Mouse (Mus musculus) kidney, postnatal 14 days (tissue): ENCODE data around the gene Olfr433.
"Not testable (repeated sequence)": the region's sequence is repeated elsewhere in the genome, so short reads cannot be mapped to it uniquely, and the experiment has no call there.

ENCODE experiments used
- DNase-seq: peaks from one replicate; pipeline ENCODE4 v3.0.0; 2022; ENCODE audit warnings: mixed read lengths

Olfr433 gene

DNA sequence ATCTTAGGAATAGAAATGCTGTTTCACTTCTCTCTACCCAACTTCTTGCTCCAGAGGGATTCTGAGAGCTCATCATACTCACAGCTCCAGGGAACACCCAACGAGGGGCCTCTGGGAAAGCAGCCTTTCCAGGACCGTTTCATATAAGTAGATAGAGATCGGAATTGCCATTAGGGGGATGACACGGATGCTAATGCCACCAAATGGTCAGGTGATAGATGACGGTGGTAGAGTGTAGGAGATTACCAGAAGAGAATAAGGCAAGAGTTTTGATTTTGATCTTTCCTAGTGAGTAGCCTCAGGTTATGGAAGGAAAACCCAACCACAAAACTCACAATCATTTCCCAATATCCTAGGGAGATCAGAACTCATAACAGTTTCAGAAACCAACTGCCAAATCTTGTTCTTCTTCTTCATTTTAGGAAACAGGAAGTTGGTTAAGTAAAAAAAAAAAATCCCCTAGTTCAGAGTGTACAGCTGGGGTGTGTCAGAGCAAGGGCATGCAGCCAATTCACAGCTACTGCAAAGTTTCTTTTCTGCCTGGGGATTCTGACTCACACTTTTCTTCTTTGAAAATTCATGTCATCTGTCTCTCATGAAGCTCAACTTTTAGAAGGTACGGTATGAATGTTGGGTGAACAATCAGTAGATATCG is at the start of gene Olfr433:
Gene Olfr433 (plus strand): TSS at position 183 of the 655 bp plus-strand sequence.
- DNase-seq = peak; percentile 68

DNA sequence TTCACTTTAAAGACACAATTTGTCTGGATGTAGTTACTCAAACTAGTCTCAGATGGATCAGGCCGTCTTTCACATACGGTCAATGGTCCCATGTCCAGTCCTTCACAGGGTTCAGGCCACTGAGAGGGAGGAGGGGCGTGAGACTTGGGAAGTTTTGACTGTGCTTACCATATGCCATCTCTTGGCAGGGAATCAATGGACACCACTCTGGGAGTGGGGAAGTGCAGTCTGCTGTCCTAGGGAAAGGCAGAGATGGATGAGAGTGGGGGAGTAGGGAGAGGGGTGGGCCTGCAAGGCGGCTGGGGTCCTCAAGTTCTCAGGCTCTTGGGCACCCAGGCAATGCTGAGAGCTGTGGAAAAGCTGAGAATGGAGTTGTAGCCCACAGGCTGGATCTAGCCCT is 45.5 kb upstream of the Olfr433 start:
- no peak for DNase-seq

DNA sequence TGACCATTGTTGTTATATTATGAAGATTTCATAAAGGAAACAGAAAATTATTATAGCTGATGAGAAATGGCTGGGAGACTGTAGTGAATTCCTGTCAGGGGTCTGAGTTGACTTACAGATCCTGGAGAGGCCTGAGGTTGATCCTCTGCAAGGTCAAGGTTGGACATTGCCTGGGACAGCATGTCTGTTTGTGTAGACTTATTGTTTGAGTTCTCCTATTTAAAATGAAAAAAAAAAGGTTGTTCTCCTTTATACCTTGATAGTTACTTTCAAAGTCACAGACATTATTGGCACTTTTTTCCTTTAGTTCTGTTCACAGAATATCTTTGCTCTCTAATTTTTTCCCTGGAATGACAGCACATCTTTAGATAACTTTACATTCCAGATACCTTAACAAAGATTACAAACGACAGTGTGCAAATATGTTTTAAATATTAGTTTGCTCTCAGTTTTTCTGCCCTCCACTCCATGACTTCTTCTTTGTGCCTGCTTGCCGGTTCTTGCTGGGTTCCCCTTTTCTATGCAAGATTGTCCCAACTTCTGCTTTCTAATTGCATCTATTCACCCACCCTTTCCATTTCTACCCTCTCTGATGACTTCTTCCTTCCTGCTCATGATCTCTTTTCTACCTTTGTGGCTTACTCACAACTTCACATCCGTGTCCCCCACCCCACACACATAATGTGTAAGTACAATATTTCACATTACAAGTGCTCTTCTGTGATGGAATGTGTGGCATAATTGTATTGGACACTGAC is 36.0 kb upstream of the Olfr433 start:
- not testable (repeated sequence) for DNase-seq

DNA sequence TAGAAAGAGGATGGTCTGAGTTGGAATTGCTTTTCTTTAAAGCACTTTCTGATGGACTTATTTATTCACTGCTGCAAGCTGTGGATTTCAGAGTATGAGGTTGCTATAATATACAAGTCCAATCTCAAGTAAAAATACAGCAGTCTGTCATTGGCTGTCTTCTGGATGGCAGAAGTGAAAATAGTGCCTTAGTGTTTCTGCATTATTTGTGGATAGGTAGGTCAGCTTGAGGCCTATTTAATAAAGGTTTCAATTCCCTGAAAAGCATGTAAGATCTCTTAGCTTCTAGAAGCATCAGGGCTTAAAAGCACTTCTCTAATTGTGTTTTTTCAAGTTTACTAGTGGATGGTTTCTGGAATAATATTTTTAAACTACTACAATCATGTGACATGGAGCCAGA is 33.5 kb upstream of the Olfr433 start:
- not testable (repeated sequence) for DNase-seq

DNA sequence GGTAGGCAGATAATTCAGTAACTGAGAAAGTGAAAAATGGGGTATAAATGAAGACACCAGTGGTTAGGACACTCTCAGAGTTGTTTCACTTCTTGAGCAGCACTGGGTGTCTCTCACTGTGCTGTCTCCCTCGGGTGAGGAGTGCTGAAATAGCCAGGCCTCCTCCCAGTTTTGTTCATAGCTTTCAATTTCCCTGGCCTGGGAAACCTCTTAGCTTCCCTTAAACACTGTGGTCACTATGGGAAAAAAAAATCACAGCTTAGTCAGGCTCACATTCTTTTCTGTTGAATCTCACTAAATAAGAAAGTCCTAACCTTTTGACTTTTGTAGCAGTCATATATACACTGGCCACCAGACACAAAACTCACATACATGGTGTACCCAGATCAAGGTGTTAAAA is 8.8 kb upstream of the Olfr433 start, which contains the start of gene Ifi205:
Gene Ifi205 (minus strand): TSS at position 113 of the 400 bp plus-strand sequence.
- no peak for DNase-seq

DNA sequence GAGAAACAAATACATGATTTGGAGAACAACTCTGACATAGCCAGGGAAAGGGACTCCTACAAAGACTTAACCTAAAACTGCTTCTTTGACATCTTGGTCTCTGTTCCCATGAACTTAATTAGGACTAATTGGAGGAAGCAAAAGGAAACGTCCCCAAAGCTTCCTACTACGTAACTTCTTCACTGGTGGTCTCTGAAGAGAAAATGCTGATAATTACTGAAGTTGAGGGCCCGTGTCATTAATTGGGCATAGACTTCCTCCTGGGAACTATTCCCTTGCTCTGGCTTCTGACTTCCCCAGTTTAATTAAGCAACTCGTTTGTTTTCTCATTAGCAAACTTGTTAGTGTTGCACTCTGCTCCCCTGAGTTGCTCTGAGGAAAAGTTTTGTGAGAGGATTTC is 4.7 kb upstream of the Olfr433 start:
- no peak for DNase-seq

DNA sequence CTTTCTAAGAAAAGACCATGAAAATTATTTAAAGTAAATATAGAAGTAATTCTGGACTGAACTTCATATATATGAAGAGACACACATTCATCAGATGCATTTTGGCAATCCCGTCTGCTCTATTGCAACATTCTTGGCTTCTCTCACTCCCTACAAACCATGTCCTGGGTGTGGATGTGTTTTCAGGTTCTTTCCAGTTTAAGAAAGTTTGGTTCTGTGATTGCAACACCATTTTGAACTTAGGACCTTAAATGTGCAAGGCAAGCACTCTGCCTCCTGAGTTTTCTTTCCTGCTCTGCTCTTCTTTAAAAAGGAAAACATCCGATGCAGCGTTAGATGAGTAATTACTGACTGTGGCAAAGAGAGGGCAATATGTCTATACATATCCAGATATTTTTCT is 2.0 kb upstream of the Olfr433 start:
- DNase-seq = no peak

DNA sequence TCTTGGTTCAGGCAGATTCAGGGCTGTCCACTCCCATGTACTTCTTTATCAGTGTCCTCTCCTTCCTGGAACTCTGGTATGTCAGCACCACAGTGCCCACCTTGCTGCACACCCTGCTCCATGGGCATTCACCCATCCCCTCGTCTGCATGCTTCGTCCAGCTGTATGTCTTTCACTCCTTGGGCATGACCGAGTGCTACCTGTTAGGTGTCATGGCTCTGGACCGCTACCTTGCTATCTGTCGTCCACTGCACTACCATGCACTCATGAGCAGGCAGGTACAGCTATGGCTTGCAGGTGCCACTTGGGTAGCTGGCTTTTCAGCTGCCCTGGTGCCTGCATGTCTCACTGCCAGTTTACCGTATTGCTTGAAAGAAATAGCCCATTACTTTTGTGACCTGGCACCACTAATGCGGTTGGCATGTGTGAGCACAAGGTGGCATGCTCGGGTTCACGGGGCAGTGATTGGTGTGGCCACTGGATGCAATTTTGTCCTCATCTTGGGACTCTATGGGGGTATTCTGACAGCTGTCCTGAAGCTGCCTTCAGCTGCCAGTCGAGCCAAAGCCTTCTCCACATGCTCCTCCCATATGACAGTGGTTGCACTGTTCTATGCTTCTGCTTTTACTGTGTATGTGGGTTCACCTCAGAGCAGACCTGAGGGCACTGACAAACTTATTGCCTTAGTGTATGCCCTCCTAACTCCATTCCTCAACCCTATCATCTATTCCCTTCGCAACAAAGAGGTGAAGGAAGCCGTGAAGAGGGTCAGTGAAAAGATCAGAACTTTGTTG is 1.8 kb downstream of the Olfr433 start:
- not testable (repeated sequence) for DNase-seq

DNA sequence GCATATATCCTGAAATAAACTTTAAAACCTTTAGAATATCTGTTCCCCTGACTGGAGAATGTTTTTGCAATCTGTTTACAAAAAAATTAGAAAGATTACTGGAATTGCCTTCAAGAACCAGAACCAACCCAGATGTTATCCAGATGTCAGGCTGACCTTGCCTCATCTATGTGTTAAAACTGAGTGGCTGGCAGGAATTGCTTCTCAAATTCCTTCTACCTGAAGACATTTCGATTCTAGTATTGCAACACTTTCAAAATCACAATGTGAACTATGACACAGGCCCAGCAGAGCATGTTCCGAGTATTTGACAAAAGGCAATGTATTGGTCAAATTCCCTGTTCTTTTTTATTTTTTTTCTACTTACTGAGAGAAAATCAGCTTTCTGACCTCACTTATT is 3.9 kb downstream of the Olfr433 start:
- no peak for DNase-seq

DNA sequence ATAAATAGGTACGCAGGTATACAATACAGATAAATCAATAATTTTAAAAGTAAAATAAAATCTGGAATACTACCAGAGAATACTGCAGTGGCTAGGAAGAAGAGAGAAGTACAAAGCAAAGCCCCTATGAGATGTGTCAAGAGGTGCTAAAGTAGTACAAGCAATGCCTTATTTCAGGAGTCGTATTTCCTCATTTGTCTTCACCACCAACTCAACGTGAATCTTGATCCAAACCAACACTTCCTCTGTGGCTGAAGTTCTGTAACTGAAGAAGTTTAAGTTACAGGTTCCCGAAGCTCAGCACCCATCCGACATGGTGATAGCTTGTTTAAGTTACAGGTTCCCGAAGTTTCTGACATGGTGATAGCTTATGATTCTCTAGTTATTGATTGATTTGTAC is 7.7 kb downstream of the Olfr433 start:
- DNase-seq = not testable (repeated sequence)

DNA sequence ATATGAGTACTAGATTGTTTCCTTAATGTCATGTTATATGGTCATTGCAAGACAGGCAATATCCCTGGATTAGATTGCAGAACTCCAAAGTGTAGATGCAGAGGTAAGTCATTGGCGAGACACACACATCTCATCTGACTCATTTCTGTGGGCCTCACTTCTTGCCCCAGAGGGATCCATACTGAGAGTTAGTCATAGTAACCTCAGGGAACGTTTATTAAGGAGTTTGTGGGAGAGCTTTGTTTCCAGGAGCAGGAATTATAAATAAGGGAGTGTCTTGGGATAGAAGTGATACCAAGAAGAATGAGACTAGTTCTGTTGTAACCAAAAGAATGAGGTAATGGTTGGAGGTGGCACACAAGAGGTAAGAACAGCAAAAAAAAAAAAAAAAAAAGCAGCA is 8.4 kb downstream of the Olfr433 start, which contains the start of gene Olfr432:
Gene Olfr432 (plus strand): TSS at position 313 of the 400 bp plus-strand sequence.
- DNase-seq = no peak

DNA sequence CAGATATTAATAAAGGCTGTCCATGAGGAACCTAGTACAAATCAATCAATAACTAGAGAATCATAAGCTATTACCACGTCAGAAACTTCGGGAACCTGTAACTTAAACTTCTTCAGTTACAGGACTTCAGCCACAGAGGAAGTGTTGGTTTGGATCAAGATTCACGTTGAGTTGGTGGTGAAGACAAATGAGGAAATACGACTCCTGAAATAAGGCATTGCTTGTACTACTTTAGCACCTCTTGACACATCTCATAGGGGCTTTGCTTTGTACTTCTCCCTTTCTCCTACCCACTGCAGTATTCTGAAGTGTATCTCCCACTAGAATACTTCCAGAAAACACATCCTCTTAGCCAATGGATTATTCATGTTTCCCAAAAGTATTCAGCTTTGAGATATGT is 8.9 kb downstream of the Olfr433 start:
- DNase-seq = not testable (repeated sequence)

DNA sequence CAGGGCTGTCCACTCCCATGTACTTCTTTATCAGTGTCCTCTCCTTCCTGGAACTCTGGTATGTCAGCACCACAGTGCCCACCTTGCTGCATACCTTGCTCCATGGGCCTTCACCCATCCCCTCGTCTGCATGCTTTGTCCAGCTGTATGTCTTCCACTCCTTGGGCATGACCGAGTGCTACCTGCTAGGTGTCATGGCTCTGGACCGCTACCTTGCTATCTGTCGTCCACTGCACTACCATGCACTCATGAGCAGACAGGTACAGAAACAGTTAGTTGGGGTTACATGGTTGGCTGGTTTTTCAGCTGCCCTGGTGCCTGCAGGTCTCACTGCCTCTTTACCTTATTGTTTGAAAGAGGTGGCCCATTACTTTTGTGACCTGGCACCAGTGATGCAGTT is 10.0 kb downstream of the Olfr433 start:
- no peak for DNase-seq

DNA sequence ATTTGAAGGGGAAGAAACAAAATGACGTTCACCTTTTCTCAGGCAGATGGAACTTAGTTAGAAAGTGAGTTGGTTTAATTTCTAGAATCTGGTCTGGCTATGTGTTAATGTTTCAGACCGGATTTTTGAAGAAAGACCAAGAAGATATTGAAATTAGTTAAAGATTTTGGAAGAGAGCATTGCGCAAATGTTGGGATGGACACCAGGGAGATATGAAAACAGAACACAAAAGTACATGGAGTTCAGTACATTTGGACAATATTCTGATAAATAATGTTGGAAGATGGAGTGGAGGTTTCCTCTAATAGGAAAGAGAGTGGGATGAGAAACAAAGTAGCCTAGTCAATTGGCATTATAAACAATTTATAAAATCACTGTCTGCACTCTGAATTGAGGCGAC is 11.0 kb downstream of the Olfr433 start:
- no peak for DNase-seq

DNA sequence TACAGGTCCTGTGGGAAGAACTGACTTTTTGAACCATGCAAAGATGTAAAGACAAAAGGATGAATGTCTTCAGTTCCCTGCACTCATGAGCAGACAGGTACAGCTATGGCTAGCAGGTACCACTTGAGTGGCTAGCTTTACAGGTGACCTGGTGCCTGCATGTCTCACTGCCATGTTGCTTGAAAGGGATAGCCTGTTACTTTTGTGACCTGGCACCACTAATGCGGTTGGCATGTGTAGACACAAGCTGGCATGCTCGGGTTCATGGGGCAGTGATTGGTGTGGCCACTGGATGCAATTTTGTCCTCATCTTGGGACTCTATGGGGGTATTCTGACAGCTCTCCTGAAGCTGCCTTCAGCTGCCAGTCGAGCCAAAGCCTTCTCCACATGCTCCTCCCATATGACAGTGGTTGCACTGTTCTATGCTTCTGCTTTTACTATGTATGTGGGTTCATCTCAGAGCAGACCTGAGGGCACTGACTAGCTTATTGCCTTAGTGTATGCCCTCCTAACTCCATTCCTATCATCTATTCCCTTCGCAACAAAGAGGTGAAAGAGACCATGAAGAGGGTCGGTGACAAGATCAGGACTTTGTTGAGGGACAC is 11.5 kb downstream of the Olfr433 start:
- no peak for DNase-seq

DNA sequence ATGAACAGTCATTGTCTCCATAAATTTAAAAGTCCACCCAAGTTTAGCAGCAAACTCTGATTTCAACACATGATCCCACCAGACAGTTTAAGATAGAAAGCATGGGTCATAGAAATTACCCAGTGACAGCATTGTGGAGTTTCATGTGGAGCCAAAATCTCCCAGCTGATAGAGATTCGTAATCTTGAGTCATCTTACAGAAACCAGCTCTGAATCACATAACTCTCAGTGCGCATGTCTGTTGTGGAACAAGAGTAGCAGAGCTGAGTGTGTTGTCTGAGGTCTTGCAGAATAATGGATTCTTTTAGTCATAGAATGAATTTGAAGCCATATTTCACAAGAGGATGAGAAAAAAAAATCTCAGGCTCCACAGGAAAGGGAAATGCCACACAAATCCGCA is 12.5 kb downstream of the Olfr433 start:
- no peak for DNase-seq

DNA sequence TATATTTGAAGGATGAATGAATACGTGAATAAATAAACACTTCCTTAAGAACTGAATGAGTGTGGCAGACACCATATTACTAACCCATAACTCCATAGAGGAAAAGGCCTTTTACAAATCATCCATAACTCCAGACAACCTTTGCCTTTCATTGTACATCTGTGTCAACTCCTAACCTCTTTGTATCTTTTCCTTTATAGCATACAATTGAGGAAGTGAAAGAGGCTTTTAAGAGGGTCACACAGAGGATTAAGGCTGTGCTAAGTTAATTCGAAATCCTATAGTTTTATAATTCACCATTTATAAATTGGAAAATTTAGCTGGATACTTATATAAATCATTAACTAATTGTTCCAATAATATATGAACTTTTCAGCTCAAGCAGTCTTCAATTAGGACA is 14.7 kb downstream of the Olfr433 start:
- no peak for DNase-seq

DNA sequence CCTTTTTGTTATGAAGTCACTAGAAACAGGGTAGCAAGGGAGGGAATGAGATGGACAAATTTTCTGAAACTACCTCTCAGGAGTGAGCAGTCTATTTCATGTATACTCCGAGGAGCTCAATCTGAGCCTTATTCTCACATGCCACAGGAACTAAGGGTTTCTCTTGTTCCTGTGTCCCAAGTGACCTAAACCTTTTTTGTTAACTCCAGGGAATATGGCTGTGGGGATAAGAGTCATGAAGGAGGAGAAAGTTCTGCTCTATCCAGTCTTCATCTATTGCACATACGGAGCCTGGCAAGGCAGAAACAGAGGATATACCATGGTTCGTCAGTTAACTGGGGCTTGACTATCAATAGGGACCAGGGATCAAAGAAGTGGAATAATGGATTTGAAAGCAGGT is 25.8 kb downstream of the Olfr433 start, which contains the start of gene Olfr430:
Gene Olfr430 (plus strand): TSS at position 301 of the 400 bp plus-strand sequence.
- no peak for DNase-seq

DNA sequence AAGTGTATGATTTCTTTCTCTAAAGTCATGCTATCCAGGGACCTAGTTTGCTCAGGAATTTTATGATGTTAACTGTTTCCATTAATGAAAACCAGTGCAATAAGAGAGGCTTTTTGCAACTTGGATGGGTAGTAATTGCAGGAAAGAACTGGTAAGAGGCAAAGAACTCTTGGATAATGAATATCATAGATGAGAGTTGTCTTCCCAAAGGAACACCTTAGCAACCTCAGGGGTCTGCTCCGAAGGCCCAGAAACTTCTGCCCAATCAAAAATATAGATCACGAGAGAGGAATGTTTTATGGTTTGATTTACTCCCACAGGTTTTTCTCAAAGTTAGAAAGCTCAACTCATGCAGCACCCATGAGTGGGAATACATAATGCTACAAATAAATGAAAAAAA is 43.5 kb downstream of the Olfr433 start, which contains the start of gene Olfr429:
Gene Olfr429 (plus strand): TSS at position 301 of the 400 bp plus-strand sequence.
- DNase-seq = no peak
